Mouse (Mus musculus) heart, postnatal 0 days (tissue): Measurements from ENCODE around the gene Pdx1.

Source experiments
- CTCF ChIP-seq: IDR thresholded peaks from 2 replicates; pipeline ENCODE4 v1.5.1; 2016; ENCODE audit warnings: antibody characterized with exemption, control low read depth, low read depth
- EP300 ChIP-seq: IDR thresholded peaks from 2 replicates; pipeline ENCODE4 v1.6.1; 2016; ENCODE audit warnings: antibody characterized with exemption, low read depth

- TF ChIP-seq CTCF = no peak
- TF ChIP-seq EP300 = no peak
Observed at GRCm38 (mm10) chr5:147268728-147269127, 1.0 kb upstream of the Pdx1 start.
